Mouse (Mus musculus) embryonic fibroblast, embryonic 13.5 days (primary cell): ENCODE results near the gene Napsa.

Source experiments
- CTCF ChIP-seq: IDR thresholded peaks from 2 replicates; pipeline ENCODE4 v1.5.1; 2011; ENCODE audit warnings: mild to moderate bottlenecking, control low read depth, low read length, moderate library complexity, borderline replicate concordance; ENCODE audit not compliant: insufficient read depth
- POLR2A ChIP-seq: IDR thresholded peaks from 2 replicates; pipeline ENCODE4 v1.6.1; 2011; ENCODE audit warnings: low read depth, mild to moderate bottlenecking, control low read depth, low read length, moderate library complexity

DNA sequence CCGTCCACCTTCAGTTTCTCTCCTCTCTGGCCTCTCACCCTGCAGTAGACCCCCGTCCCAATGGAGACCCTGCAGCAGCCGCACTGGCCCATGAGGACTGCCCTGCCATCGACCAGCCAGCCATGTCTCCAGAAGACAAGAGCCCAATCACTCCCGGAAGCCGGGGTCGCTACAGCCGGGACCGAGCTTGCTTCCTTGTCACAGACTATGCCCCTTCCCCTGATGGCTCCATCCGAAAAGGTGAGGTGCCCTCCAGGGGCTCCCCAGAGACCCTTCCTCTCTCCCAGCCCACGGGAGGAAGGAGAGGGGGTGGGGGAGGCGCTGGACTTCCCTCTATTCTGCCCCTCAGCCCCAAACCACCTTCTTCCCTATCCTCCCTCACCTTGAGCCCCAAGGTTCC is 26.2 kb downstream of the Napsa start:
- TF ChIP-seq CTCF (no peak), POLR2A (no peak)
